Mouse (Mus musculus): ENCODE results near the gene Tspan18. TPM values are rescaled to one million over a fixed set of nuclear protein-coding genes. Genes with fewer than 3 reads are reported as not detected.

The Tspan18 gene
- polyA plus RNA-seq, 1 experiment, result 0.06 TPM

- H3K27me3 ChIP-seq (ENCODE audit: control insufficient read depth, insufficient read depth, insufficient read length), result peaks cover 72% of the 10 kb centered on the region
- H3K36me3 ChIP-seq (ENCODE audit: control insufficient read depth, insufficient read depth), result no peaks in the 10 kb centered on the region
- H3K79me3 ChIP-seq (ENCODE audit: low read depth), result no peaks in the 10 kb centered on the region
- H3K79me2 ChIP-seq (ENCODE audit: control insufficient read depth, insufficient read depth), result no peaks in the 10 kb centered on the region
- no peak overlapping the region for H3K4me3 ChIP-seq (ENCODE audit: insufficient read depth, poor library complexity, severe bottlenecking)
- H3ac ChIP-seq (ENCODE audit: control insufficient read depth, insufficient read length, low read depth), result no peak overlapping the region
- TF ChIP-seq FOSL1 (IDR thresholded peaks at IDR 0.05; ENCODE audit: insufficient read depth, low read length, poor library complexity, severe bottlenecking) (no peak), MYOD1 (IDR thresholded peaks at IDR 0.05; ENCODE audit: control insufficient read depth, insufficient read length, low read depth) (no peak), CEBPB (IDR thresholded peaks at IDR 0.05; ENCODE audit: low read depth) (no peak), USF1 (IDR thresholded peaks at IDR 0.05; ENCODE audit: low read depth) (no peak), MAX (IDR thresholded peaks at IDR 0.05) (no peak), MYOG (IDR thresholded peaks at IDR 0.05; ENCODE audit: control insufficient read depth, extremely low read depth, insufficient read length) (no peak), CTCF (IDR thresholded peaks at IDR 0.05; ENCODE audit: control insufficient read depth, insufficient read depth, insufficient read length) (no peak)
Observed at GRCm38 (mm10) chr2:93153833-93154232, 180.5 kb downstream of the Tspan18 start.

GRCm38 (mm10) chr2:93152883-93153491, 181.3 kb downstream of the Tspan18 start:
- H3K27me3 ChIP-seq (ENCODE audit: control insufficient read depth, insufficient read depth, insufficient read length), result peaks cover 71% of the 10 kb centered on the region
- no peaks in the 10 kb centered on the region for H3K79me2 ChIP-seq (ENCODE audit: control insufficient read depth, insufficient read depth)
- no peak overlapping the region for H3ac ChIP-seq (ENCODE audit: control insufficient read depth, insufficient read length, low read depth)
- H3K79me3 ChIP-seq (ENCODE audit: low read depth), result no peaks in the 10 kb centered on the region
- no peaks in the 10 kb centered on the region for H3K36me3 ChIP-seq (ENCODE audit: control insufficient read depth, insufficient read depth)
- H3K4me3 ChIP-seq (ENCODE audit: insufficient read depth, poor library complexity, severe bottlenecking), result no peak overlapping the region
- TF ChIP-seq MAX (IDR thresholded peaks at IDR 0.05), result no peak
- no peak for TF ChIP-seq CTCF (IDR thresholded peaks at IDR 0.05; ENCODE audit: control insufficient read depth, insufficient read depth, insufficient read length)
- no peak for TF ChIP-seq MYOD1 (IDR thresholded peaks at IDR 0.05; ENCODE audit: control insufficient read depth, insufficient read length, low read depth)
- TF ChIP-seq CEBPB (IDR thresholded peaks at IDR 0.05; ENCODE audit: low read depth), result no peak
- TF ChIP-seq FOSL1 (IDR thresholded peaks at IDR 0.05; ENCODE audit: insufficient read depth, low read length, poor library complexity, severe bottlenecking), result no peak
- TF ChIP-seq MYOG (IDR thresholded peaks at IDR 0.05; ENCODE audit: control insufficient read depth, extremely low read depth, insufficient read length), result no peak
- TF ChIP-seq USF1 (IDR thresholded peaks at IDR 0.05; ENCODE audit: low read depth), result no peak

- TF ChIP-seq CEBPB (IDR thresholded peaks at IDR 0.05; ENCODE audit: low read depth) (no peak), MYOD1 (IDR thresholded peaks at IDR 0.05; ENCODE audit: control insufficient read depth, insufficient read length, low read depth) (no peak)
- H3K27me3 ChIP-seq (ENCODE audit: control insufficient read depth, insufficient read depth, insufficient read length), result peaks cover 73% of the 10 kb centered on the region
- no peaks in the 10 kb centered on the region for H3K79me2 ChIP-seq (ENCODE audit: control insufficient read depth, insufficient read depth)
- no peak overlapping the region for H3K4me3 ChIP-seq (ENCODE audit: insufficient read depth, poor library complexity, severe bottlenecking)
- no peak overlapping the region for H3ac ChIP-seq (ENCODE audit: control insufficient read depth, insufficient read length, low read depth)
- no peaks in the 10 kb centered on the region for H3K36me3 ChIP-seq (ENCODE audit: control insufficient read depth, insufficient read depth)
- H3K79me3 ChIP-seq (ENCODE audit: low read depth), result no peaks in the 10 kb centered on the region
Observed at GRCm38 (mm10) chr2:93152191-93152601, 182.1 kb downstream of the Tspan18 start.

Other genes starting within 250 kb of the Tspan18 start
- gene Trp53i11, start 147.0 kb downstream of the Tspan18 start, polyA plus RNA-seq (2012; fragmentation: generic; extraction: Trizol), result 3.3 TPM
- gene Cd82, start 128.6 kb upstream of the Tspan18 start, polyA plus RNA-seq (2012; fragmentation: generic; extraction: Trizol), result 118 TPM
- gene Gm10803, start 226.1 kb upstream of the Tspan18 start, polyA plus RNA-seq (2012; fragmentation: generic; extraction: Trizol), result not detected

All from C2C12 (cell line).